Mouse (Mus musculus) cortical plate, adult 2 months (tissue): ENCODE measurements around the gene Dbn1. TPM values are rescaled to one million over a fixed set of nuclear protein-coding genes. Genes with fewer than 3 reads are reported as not detected.

Experiments used
- H3K27ac ChIP-seq: fragments of 200-500 bp; 2 replicates; pipeline ENCODE4 v1.5.1; 2012; ENCODE audit warnings: low read length, control low read depth, inconsistent platforms; ENCODE audit not compliant: insufficient read depth
- H3K4me1 ChIP-seq: fragments of 200-500 bp; 2 replicates; pipeline ENCODE4 v1.6.1; 2011; ENCODE audit warnings: low read length; ENCODE audit not compliant: control insufficient read depth, insufficient read depth
- H3K4me3 ChIP-seq: fragments of 200-500 bp; 2 replicates; pipeline ENCODE4 v1.5.1; 2011; ENCODE audit warnings: mild to moderate bottlenecking, low read length, control low read depth; ENCODE audit not compliant: insufficient read depth
- CTCF ChIP-seq: fragments of 200-500 bp; IDR thresholded peaks from 2 replicates; pipeline ENCODE4 v1.5.1; 2011; ENCODE audit warnings: mild to moderate bottlenecking, control low read depth, low read length; ENCODE audit not compliant: insufficient read depth; ENCODE audit errors: extremely low read depth
- POLR2A ChIP-seq: fragments of 200-500 bp; IDR thresholded peaks from 2 replicates; pipeline ENCODE4 v1.6.1; 2011; ENCODE audit warnings: mild to moderate bottlenecking, low read length, control low read depth; ENCODE audit not compliant: insufficient read depth; ENCODE audit errors: extremely low read depth
- polyA plus RNA-seq: library from polyadenylated mRNA; depleted of rRNA; stranded (reverse); fragments of >200 nt; gene quantifications from 2 replicates; pipeline ENCODE4 v1.2.3, GENCODE M21; 2012; rRNA removed

Gene Dbn1
- polyA plus RNA-seq, 1 experiment = 336 TPM

DNA sequence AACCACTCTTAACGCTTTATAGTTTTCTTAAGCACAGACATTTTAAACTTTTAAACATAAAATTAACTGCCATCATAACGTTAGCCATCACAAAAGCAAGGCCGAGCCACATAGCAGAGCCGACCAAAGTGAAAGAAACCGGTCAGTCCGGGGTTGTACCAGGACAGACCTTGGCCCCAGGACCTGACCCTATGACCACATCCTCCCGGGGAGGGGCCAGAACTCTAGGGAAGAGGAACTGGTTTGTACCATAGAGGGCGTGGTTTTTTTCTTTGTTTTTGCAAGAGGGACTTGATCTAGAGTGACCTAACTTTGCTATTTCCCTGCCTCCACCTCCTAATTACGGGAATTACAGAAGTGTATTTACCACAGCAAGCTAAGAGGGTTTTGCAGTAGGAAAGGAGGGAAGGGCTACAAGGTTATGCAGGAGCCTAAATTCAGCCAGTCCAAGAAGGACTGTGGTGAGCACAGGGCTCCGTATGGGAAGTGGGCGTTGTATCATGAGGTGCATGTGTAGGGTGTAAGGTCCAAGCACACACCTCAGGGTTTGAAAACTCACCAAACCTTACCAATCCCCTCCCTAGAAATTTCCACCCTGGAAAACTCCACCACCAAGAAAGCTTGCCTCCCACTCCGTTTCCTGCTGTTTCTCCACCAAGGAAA, 58.6 kb downstream of the Dbn1 start:
- Histone ChIP-seq H3K27ac (no peak overlapping the region), H3K4me3 (no peak overlapping the region), H3K4me1 (no peaks in the 10 kb centered on the region)
- no peak for TF ChIP-seq CTCF
- no peak for TF ChIP-seq POLR2A

DNA sequence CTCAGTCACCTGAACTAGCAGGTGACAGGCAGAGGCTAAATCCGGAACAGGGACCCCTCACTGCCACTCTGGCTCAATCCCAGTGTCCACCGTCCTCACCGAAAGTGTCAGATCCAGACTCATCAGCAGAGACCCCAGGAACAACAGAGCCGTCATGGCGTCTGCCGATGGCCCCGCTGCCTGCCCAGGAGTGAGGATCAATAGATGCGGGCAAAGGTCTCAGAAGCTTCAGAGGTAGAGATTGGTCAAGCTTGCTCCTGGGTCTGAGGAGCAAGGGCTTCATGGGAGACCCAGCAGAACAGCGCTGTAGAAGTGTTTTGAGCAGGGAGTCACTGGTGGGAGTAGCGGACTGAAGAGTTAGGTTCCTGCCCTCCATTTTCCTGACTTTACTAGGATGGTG, 61.3 kb downstream of the Dbn1 start, which contains the start of gene F12:
Gene F12 (minus strand): TSS at position 181 of the 400 bp plus-strand sequence.
- H3K4me1 ChIP-seq = no peaks in the 10 kb centered on the region
- H3K27ac ChIP-seq = no peak within 1 kb of the TSS
- no peak within 1 kb of the TSS for H3K4me3 ChIP-seq
- TF ChIP-seq CTCF = no peak
- no peak for TF ChIP-seq POLR2A

Other genes starting within 250 kb of the Dbn1 start
- 168 and 177 TPM in 2 replicates for gene Prelid1, start 167.6 kb downstream of the Dbn1 start, polyA plus RNA-seq
- gene Rab24, start 166.2 kb downstream of the Dbn1 start, polyA plus RNA-seq = 148 and 163 TPM in 2 replicates
- gene Mxd3, start 158.3 kb downstream of the Dbn1 start, polyA plus RNA-seq = 1.2 and 1.9 TPM in 2 replicates
- gene Lman2, start 125.3 kb downstream of the Dbn1 start, polyA plus RNA-seq = 53.0 and 57.0 TPM in 2 replicates
- gene Rgs14, start 118.4 kb downstream of the Dbn1 start, polyA plus RNA-seq = 40.2 and 44.9 TPM in 2 replicates
- 0.21 and 0.30 TPM in 2 replicates for gene Slc34a1, start 89.9 kb downstream of the Dbn1 start, polyA plus RNA-seq
- 0.40 and 0.56 TPM in 2 replicates for gene Pfn3, start 72.9 kb downstream of the Dbn1 start, polyA plus RNA-seq
- 0.63 and 1.0 TPM in 2 replicates for gene F12, start 61.3 kb downstream of the Dbn1 start, polyA plus RNA-seq
- gene Grk6, start 43.0 kb downstream of the Dbn1 start, polyA plus RNA-seq = 75.3 and 80.1 TPM in 2 replicates
- gene Prr7, start 23.8 kb downstream of the Dbn1 start, polyA plus RNA-seq = 68.1 and 73.5 TPM in 2 replicates
- gene Pdlim7, start 25.6 kb upstream of the Dbn1 start, polyA plus RNA-seq = 168 and 171 TPM in 2 replicates
- 15.6 and 16.8 TPM in 2 replicates for gene Dok3, start 41.2 kb upstream of the Dbn1 start, polyA plus RNA-seq
- gene Ddx41, start 48.5 kb upstream of the Dbn1 start, polyA plus RNA-seq = 81.1 and 87.4 TPM in 2 replicates
- gene Fam193b, start 83.0 kb upstream of the Dbn1 start, polyA plus RNA-seq = 138 and 157 TPM in 2 replicates
- gene Tmed9, start 85.6 kb upstream of the Dbn1 start, polyA plus RNA-seq = 111 and 125 TPM in 2 replicates
- gene B4galt7, start 111.8 kb upstream of the Dbn1 start, polyA plus RNA-seq = 30.8 and 31.1 TPM in 2 replicates
- gene Caml, start 134.9 kb upstream of the Dbn1 start, polyA plus RNA-seq = 67.2 and 73.7 TPM in 2 replicates
- 44.5 and 48.3 TPM in 2 replicates for gene Ddx46, start 146.9 kb upstream of the Dbn1 start, polyA plus RNA-seq
- gene B230219D22Rik, start 205.0 kb upstream of the Dbn1 start, polyA plus RNA-seq = 62.5 and 65.3 TPM in 2 replicates
- gene Txndc15, start 226.5 kb upstream of the Dbn1 start, polyA plus RNA-seq = 63.9 and 66.4 TPM in 2 replicates
- gene Pcbd2, start 239.3 kb upstream of the Dbn1 start, polyA plus RNA-seq = 31.6 and 32.2 TPM in 2 replicates